Mouse (Mus musculus) spleen, postnatal 36 days (tissue): ENCODE data around the gene Rnasek.

Experiments
- DNase-seq, 2 experiments: peaks; one replicate each; pipeline ENCODE4 v3.0.0; 2022; ENCODE audit warnings: low spot score in 2 of 2, mixed read lengths in 1 of 2

Rnasek gene

GRCm38 (mm10) chr11:70218039-70218438 lies 21.6 kb downstream of the Rnasek start:
- no peak for DNase-seq

DNA sequence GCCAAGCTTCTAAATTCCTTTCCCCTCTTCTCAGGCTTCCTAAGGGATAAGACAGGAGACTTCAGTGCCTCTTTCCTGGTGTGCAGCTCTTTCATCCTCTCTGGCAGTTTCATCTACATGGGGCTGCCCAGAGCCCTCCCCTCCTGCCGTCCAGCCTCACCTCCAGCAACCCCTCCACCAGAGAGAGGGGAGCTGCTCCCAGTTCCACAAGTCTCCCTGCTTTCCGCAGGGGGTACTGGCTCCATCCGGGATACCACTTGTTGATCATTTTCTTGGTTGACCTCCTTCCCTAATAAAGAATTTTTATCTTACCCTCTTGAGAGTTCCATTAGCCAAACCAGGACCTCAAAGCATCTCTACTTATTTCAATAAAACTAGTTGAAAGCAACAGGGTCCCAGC lies 23.5 kb downstream of the Rnasek start:
- no peak for DNase-seq

- no peak for DNase-seq
Observed at GRCm38 (mm10) chr11:70215301-70215700, 24.3 kb downstream of the Rnasek start.

DNA sequence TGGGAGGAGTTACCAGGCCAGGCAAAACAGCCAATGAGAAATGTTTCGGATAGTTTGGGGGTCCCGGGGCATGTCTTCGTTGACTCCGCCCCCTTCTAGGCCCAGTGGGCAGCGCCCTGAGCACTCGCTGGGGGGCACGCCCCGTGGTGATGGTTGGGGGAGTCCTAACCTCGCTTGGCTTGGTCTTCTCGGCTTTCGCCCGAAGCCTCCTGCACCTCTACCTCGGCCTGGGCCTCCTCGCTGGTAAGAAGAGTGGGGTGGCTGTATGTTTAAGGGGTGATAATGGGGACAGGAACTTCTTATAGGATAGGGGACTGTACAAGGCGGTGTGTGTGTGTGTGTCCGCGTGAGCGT lies 24.8 kb downstream of the Rnasek start:
- no peak for DNase-seq

GRCm38 (mm10) chr11:70214191-70214855 lies 25.3 kb downstream of the Rnasek start:
- DNase-seq: no peak

DNA sequence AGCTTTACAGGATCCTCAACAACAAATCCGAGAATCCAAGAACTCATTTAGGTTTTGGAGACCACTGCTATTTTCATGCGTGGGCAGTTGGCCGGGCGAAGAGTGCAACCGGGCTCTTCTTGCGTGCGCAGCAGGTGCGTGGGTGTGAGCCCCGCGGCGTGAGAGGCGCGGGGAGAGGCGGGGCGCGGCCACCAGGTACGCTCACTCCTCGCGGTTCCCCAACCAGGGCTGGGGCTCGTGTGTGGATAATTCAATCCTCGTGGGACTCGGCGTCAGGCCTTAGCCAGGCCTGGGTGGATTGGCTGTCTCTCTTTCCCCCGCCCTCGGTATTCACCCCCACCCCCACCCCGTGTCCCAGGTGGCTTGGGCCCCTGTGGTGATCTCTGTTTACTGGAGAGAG lies 25.9 kb downstream of the Rnasek start:
- DNase-seq: no peak

- DNase-seq: peak; percentile 44 to 58
Observed at GRCm38 (mm10) chr11:70212896-70213295, 26.7 kb downstream of the Rnasek start.

- DNase-seq: no peak
Observed at GRCm38 (mm10) chr11:70212423-70212822, 27.2 kb downstream of the Rnasek start, which contains the start of gene Slc16a11. Gene Slc16a11, plus strand, starts transcription at chr11:70212752.

DNA sequence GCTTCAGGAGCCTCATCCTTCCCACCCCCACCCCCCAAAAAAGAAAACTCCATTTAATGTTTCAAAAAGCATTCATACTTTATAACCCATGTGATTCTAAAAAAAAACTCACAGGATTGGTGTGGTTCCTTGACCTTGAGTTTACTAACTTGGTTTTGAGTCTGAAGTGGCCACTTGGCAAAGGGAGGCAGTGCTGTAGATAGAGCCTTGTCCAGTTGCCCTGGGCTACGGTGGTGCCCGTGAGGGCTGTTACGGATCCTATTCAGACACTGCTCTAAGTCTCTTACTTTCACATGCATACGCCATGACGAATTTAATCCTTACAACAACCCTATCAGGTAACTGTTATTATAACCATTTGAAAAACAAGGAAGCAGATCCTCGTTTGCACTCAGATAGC lies 27.7 kb downstream of the Rnasek start:
- no peak for DNase-seq

DNA sequence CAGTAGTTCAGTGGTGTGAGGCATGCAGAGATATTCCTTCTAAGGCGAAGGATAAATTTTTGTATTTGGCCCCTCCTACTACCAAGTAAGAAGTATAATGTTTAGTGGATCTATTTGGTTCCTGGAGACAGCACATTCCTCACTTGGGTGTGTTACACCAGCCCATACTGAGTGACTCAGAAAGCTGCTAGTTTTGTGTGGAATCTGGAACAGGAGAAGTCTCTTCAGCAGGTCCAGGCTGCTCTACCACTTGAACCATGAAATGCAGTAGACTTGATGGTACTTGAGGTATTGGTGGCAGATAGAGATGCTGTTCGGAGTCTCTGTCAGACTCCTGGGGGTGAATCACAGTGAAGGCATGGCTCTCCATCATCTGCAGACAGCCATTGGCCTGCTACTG lies 29.0 kb downstream of the Rnasek start:
- no peak for DNase-seq

GRCm38 (mm10) chr11:70208778-70209388 lies 30.8 kb downstream of the Rnasek start:
- DNase-seq: no peak

- no peak for DNase-seq
Observed at GRCm38 (mm10) chr11:70207283-70207682, 32.4 kb downstream of the Rnasek start.

GRCm38 (mm10) chr11:70206801-70207200 lies 32.8 kb downstream of the Rnasek start:
- no peak for DNase-seq

DNA sequence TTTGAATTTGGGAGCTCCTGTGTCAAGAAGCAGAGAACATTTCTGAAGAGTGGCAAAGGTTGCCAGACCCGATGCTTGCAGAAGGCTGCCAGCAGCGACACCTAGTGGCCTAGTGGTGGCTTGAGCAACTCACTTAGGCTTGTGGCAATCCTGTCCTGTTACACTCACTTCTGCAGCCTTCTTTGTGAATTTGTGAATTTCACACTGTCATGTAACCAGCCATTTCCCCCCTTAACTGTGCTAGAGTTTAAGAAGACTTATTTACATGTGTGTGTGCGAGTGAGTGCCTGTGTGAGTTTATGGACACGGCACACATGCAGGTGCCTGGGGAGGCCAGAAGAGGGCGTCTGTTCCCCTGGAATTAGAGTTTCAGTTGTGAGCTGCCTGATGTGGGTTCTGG lies 38.0 kb downstream of the Rnasek start:
- DNase-seq: peak; percentile 60 to 68

DNA sequence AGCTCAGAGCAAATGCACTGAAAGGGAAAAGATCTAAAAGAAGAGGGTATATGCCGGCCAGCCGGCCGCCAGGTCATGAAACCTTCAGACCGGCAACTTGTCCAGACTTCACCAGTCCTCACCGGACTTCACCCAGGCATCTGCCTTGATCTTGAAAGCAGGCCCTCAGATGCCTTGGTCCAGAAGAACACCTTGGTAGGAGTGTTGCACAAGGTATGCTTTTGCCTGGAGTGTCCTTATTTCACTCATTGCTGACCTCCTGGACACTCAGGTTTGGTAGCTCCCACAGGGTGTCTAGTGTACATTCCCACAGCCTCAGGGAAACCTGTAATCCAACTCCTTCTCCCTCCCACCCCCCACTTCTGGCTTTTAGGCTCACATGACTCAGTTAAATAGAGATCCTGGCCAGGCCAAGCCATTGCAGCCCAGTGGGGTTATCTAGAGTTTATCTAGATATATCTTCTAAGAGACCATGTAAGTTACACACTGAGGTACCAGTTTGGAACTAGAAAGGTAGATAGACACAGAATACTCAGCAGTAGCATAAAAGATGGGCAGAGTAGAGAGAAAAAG lies 39.5 kb downstream of the Rnasek start:
- no peak for DNase-seq

DNA sequence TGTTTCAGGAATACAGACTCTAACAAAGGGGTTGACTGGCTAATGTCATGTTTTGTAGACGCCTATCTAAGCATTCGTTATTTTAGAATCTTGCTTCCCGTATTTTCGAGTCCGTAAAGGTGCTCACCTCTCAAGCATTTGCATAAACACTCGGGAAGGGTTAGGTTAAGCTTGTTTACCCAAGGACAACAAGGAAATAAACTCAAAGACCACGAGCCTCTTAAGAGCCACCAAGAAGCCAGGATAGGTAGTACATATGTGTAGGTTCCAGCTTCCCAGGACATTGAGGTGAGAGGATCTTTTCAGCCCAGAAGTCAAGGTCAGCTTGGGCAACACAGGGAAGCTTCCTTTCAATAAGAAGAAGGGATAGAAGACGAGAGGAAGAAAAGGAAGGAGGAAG lies 40.5 kb downstream of the Rnasek start:
- DNase-seq: no peak

GRCm38 (mm10) chr11:70198332-70198731 lies 41.3 kb downstream of the Rnasek start:
- no peak for DNase-seq

DNA sequence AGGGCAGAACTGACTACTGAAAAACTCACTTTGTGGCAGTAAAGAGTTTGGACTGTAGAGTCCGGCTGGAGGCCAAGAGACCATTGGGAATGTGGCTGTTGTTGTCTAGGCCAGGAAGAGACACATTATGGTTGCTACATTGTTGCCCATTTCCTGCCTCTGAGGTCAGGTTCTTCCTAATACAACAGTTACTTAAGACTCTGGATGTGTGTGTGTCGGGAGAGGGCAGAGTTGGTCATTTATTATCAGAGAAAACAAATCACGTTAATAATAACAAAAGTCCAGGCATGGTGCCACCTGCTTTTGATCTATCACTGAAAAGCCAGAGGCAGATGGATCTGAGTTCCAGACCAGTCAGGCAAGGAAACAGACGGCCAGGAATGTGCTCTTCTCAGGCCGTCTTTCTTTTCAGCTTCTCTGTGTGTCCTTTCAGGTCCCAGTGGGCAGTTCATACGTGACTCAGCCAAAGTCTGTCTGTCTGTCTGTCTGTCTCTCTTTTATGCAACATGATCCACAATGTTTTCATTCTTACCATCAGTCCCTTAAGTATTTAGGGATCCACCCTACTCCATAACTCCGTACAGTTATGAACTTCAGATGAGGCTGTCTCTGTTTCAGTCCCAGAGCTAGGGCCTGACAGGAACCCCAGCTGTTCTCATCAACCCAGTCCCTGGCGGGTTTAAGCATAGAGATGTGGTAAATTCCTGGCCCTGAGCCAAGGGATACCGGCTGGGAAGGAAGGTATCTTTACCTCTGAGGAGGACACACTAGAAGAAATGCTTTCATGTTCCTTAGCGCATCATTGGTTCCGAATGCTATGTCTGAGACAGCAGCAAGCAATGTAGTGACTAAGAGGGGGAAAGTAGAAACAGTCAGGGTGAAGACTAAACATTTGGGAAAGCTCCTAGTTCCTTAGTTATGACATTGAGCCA lies 46.0 kb downstream of the Rnasek start:
- no peak for DNase-seq

DNA sequence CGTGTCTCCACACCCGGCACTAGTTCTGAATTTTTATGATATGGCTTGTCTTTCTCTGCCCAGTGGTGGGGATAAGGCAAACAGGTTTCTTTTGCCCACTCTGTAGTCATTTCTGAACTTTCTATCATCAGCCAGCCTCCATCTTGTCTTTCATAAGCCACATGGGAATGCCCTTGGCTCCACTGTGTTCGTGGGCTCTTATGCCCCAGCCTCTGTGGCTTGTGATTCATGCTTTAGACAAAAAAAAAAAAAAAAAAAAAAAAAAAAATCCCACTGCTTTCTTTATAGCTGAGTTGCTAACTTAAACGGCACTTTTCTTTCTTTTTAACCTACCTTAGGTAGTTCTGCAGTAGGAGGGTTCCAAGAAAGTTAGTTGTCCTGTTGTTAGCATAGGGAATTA lies 47.5 kb downstream of the Rnasek start:
- DNase-seq: no peak

GRCm38 (mm10) chr11:70191188-70191587 lies 48.5 kb downstream of the Rnasek start:
- no peak for DNase-seq

DNA sequence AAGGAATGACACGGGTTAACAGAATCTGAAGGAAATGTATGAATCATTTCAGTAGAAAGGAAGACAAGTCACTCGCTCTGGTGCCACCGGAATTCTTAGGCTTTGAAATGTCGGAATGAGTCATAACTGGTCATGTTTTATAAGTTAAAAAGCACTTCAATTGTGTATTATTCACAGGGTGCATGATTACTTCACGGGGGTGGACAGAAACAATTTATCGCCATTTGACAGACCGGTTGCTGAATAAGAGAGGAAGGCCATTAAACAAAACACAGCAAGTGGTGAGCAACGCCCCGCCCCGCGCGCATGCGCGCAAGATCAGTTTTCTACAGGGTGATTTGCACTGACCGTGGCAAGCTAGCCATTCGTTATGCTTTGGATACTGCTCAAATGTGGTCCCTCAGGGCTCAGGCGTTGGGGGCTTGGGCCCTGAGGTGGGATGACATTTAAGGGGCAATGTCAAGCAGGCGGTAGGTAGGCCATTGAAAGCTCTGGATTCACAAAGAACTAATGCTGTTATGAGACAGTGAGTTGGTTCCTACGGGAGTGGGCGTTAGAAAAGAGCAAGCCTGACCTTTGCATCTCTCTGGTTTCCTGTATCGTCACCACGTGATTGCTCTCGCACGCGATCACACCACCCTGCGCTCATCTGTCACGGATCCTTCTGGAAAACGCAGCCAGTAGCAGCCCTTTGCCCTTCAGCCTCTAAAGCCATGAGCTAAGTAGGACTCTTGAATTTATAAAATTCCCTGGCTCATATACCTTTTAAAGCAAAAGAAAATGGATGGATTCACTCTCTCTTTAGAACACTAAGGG lies 50.1 kb downstream of the Rnasek start:
- DNase-seq: no peak
